8 mouse cellular contexts compared by ENCODE assay signal in the genomic region with DNA sequence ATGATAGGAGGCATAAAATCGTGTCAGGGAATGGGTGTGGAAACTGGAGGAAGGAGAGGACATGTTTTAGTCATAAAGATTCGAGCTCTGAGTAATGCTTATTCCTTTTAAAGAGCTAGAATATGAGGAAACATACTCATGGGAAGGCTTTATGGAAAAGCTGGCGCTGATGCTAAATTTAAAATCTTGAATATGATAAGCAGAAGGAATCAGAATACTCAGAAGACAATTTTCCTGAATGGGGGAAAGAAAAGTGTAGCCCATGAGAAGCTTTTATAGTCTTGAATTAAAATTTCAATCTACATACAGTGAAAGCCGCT.
A peak's percentile ranks its signal among the peaks of the same experiment; 100 is the strongest.
DNase-seq lines count a peak whose midpoint lies in the region; ATAC-seq and TF ChIP-seq lines count a peak whose summit lies in the region.

No protein-coding gene starts in this region.

- H3K36me3 ChIP-seq in heart, embryonic 12.5 days, result no peaks in the 10 kb centered on the region
- H3K36me3 ChIP-seq in hindbrain, embryonic 14.5 days (replicated peaks; ENCODE audit: control insufficient read depth, insufficient read depth), result no peaks in the 10 kb centered on the region
- no peaks in the 10 kb centered on the region for H3K36me3 ChIP-seq in midbrain, embryonic 12.5 days
- H3K36me3 ChIP-seq in thymus, adult 2 months (ENCODE audit: control insufficient read depth, insufficient read depth, low read length), result no peaks in the 10 kb centered on the region

- H3K27ac ChIP-seq in heart, embryonic 12.5 days (ENCODE audit: poor library complexity, severe bottlenecking), result no peak overlapping the region
- H3K27ac ChIP-seq in cortical plate, adult 2 months (ENCODE audit: insufficient read depth, low read length), result peak overlapping the region; percentile 96
- H3K27ac ChIP-seq in hindbrain, embryonic 14.5 days, result peak overlapping the region; percentile 99
- H3K27ac ChIP-seq in midbrain, embryonic 12.5 days (replicated peaks), result peak overlapping the region; percentile 95
- H3K27ac ChIP-seq in thymus, adult 2 months (ENCODE audit: control insufficient read depth, insufficient read depth, low read length), result no peak overlapping the region

- no peak overlapping the region for H3K9ac ChIP-seq in heart, embryonic 12.5 days
- peak overlapping the region; percentile 90 for H3K9ac ChIP-seq in hindbrain, embryonic 14.5 days
- peak overlapping the region; percentile 76 for H3K9ac ChIP-seq in midbrain, embryonic 12.5 days (replicated peaks)

- peak overlapping the region; percentile 92; the same call in 1 of the 2 replicates for H3K4me2 ChIP-seq in heart, embryonic 12.5 days
- peak overlapping the region; percentile 94 for H3K4me2 ChIP-seq in hindbrain, embryonic 14.5 days (replicated peaks)
- peak overlapping the region; percentile 79 for H3K4me2 ChIP-seq in midbrain, embryonic 12.5 days (replicated peaks)

- H3K9me3 ChIP-seq in heart, embryonic 12.5 days (replicated peaks), result no peaks in the 10 kb centered on the region
- H3K9me3 ChIP-seq in hindbrain, embryonic 14.5 days (ENCODE audit: control insufficient read depth, low read length), result no peaks in the 10 kb centered on the region
- no peaks in the 10 kb centered on the region for H3K9me3 ChIP-seq in midbrain, embryonic 12.5 days

- H3K27me3 ChIP-seq in heart, embryonic 12.5 days (replicated peaks), result peaks cover 22% of the 10 kb centered on the region
- H3K27me3 ChIP-seq in hindbrain, embryonic 14.5 days (ENCODE audit: control insufficient read depth, insufficient read depth, low read length), result no peaks in the 10 kb centered on the region
- H3K27me3 ChIP-seq in midbrain, embryonic 12.5 days, result no peaks in the 10 kb centered on the region
- peaks cover 24% of the 10 kb centered on the region for H3K27me3 ChIP-seq in thymus, adult 2 months (ENCODE audit: control insufficient read depth, insufficient read depth, low read length)

- intact Hi-C loops in left cerebral cortex, postnatal 4 days (cut with DNase I), result loop anchor here (2.0 to 10.0 kb wide), 5 partner anchors 218 to 815 kb away; no protein-coding TSS in a partner anchor

- DNase-seq in heart, postnatal 4 days, result no peak
- DNase-seq in hindbrain, embryonic 14.5 days (ENCODE audit: low spot score), result no peak
- DNase-seq in right cerebral cortex, adult 2 months (ENCODE audit: low spot score in 2 of 2), result no peak
- DNase-seq in thymus, adult 2 months, result no peak
- no peak for DNase-seq in left cerebral cortex, postnatal 4 days

- TF ChIP-seq CTCF in cortical plate, adult 2 months (IDR thresholded peaks at IDR 0.05; ENCODE audit: extremely low read depth, insufficient read depth, low read length), result no peak
- TF ChIP-seq CTCF in thymus, adult 2 months (IDR thresholded peaks at IDR 0.05; ENCODE audit: borderline replicate concordance, control insufficient read depth, extremely low read depth, insufficient read depth, low read length, poor library complexity), result no peak

- H3K4me1 ChIP-seq in heart, embryonic 12.5 days (replicated peaks), result no peaks in the 10 kb centered on the region; the same call in 1 of the 2 replicates
- H3K4me1 ChIP-seq in cortical plate, adult 2 months (ENCODE audit: control insufficient read depth, insufficient read depth, low read length), result peaks cover 6% of the 10 kb centered on the region; the same call in 1 of the 2 replicates
- H3K4me1 ChIP-seq in hindbrain, embryonic 14.5 days (replicated peaks; ENCODE audit: control insufficient read depth, insufficient read depth, low read length), result peaks cover 38% of the 10 kb centered on the region
- H3K4me1 ChIP-seq in midbrain, embryonic 12.5 days, result peaks cover 42% of the 10 kb centered on the region
- peaks cover 7% of the 10 kb centered on the region; the same call in 1 of the 2 replicates for H3K4me1 ChIP-seq in thymus, adult 2 months (replicated peaks; ENCODE audit: control insufficient read depth, insufficient read depth, low read length)

- no peak; the same call in 1 of the 2 replicates for TF ChIP-seq POLR2A in cortical plate, adult 2 months (IDR thresholded peaks at IDR 0.05; ENCODE audit: extremely low read depth, insufficient read depth, low read length)
- no peak for TF ChIP-seq POLR2A in thymus, adult 2 months (IDR thresholded peaks at IDR 0.05; ENCODE audit: control insufficient read depth, extremely low read depth, insufficient read depth, low read length, poor library complexity)

- H3K4me3 ChIP-seq in heart, embryonic 12.5 days, result peak overlapping the region; percentile 47
- peak overlapping the region; percentile 57 for H3K4me3 ChIP-seq in cortical plate, adult 2 months (ENCODE audit: insufficient read depth, low read length)
- H3K4me3 ChIP-seq in hindbrain, embryonic 14.5 days (replicated peaks; ENCODE audit: low read length), result peak overlapping the region; percentile 45
- H3K4me3 ChIP-seq in midbrain, embryonic 12.5 days, result peak overlapping the region; percentile 49
- no peak overlapping the region for H3K4me3 ChIP-seq in thymus, adult 2 months (ENCODE audit: control insufficient read depth, insufficient read depth, low read length)

- no peak for ATAC-seq in heart, embryonic 12.5 days (ENCODE audit: insufficient number of reproducible peaks, low FRiP score)
- no peak for ATAC-seq in hindbrain, embryonic 14.5 days (ENCODE audit: low FRiP score)
- no peak for ATAC-seq in midbrain, embryonic 12.5 days (ENCODE audit: low FRiP score, low read depth)

- 39% methylated on average over 4 of the region's 4 CpGs for WGBS in heart, embryonic 12.5 days
- 23% methylated on average over 4 of the region's 4 CpGs for WGBS in hindbrain, embryonic 14.5 days
- WGBS in midbrain, embryonic 12.5 days, result 40% methylated on average over 4 of the region's 4 CpGs
- 50% methylated on average over 4 of the region's 4 CpGs for WGBS in thymus, adult 2 months

Comparison
In these comparisons a context has a peak if more than half of its experiments do, and no peak if none do; other contexts are left out.
1. H3K27ac ChIP-seq: peak in cortical plate, adult 2 months (single experiment), hindbrain, embryonic 14.5 days (single experiment) and midbrain, embryonic 12.5 days (single experiment); none in heart, embryonic 12.5 days (single experiment) and thymus, adult 2 months (single experiment).
2. Peak in every context shown above with its lines, with median percentiles within 50 percentile points of each other: H3K4me2 ChIP-seq.